ENCODE assay signal across 13 mouse cellular contexts in the genomic region with DNA sequence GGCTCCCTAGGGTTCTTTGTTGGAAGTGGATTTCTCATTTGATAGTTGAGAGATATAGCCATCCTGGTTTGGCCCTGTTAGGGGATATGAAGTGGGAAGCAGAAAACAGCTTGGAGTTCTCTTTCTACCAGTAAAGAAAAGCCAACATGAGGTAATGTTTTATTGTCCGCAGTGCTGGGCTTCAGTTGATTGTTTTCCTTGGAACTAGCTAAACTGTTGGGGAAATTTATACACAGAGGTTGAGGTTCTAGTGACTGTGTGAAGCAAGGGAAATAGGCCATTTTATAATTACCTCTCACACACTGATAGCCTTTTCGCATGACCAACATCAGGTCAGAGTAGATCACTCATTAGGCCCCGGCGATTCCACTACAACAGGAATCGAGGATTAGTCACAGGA.
"Had no signal": no experiment of that assay in that cellular context is flagged by ENCODE, and none has a peak within 500 bp of the region (broad histone marks: within the 10 kb centered on the region; RNA-seq: fewer than 3 reads in every experiment).

No protein-coding gene starts in this region.

- H3K9ac ChIP-seq: intestine, embryonic 15.5 days; lung, embryonic 15.5 days; stomach, embryonic 15.5 days had no signal

- H3K4me1 ChIP-seq: intestine, embryonic 15.5 days; stomach, embryonic 15.5 days had no signal

- H3K27ac ChIP-seq: intestine, embryonic 15.5 days; limb, embryonic 10.5 days; lung, embryonic 15.5 days; macrophage; stomach, embryonic 15.5 days had no signal

- H3K27me3 ChIP-seq: intestine, embryonic 15.5 days; lung, embryonic 15.5 days; megakaryocyte, embryonic 14.5 days; stomach, embryonic 15.5 days had no signal

- H3K4me3 ChIP-seq: intestine, embryonic 15.5 days; limb, embryonic 10.5 days; lung, embryonic 15.5 days; megakaryocyte, embryonic 14.5 days; stomach, embryonic 15.5 days had no signal

- H3K9me3 ChIP-seq: intestine, embryonic 15.5 days; limb, embryonic 10.5 days; lung, embryonic 15.5 days; megakaryocyte, embryonic 14.5 days; stomach, embryonic 15.5 days had no signal

- H3K4me2 ChIP-seq: intestine, embryonic 15.5 days; liver, embryonic 11.5 days; lung, embryonic 15.5 days; midbrain, embryonic 11.5 days; stomach, embryonic 15.5 days had no signal

- DNase-seq: kidney, adult 8-10 months; lung, postnatal 14 days; right cerebral cortex, postnatal 14 days; thymus, adult 2 months; thymus, postnatal 25 days had no signal
